Mouse (Mus musculus): ENCODE measurements around the gene Myo18a.

Gene Myo18a

DNA sequence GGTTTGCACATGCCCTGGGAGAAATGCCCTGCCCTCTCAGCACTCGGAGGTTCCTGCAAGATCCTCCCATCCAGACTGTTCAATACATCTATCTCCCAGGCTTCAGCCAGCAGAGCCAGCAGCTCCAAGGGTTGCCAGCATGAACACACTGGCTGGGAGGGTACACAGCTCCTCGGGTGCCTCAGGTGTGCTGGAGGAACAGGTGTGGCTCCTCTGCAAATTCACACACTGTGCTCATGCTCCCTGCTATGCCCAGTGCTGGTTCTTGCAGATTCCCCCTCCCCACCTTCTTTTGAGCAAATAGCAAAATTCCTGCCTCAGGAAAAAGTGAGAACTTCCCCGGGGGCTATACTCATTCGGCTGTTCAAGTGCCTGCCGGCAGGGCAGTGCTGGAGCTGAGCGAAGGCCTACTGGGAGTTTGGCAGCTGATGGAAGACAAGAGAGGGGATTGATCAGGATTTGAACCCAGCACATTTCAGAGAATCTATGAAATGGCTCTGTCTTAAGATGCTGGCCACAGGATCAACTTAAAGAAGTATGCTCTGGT lies 111.7 kb downstream of the Myo18a start:
- no peak for DNase-seq

DNA sequence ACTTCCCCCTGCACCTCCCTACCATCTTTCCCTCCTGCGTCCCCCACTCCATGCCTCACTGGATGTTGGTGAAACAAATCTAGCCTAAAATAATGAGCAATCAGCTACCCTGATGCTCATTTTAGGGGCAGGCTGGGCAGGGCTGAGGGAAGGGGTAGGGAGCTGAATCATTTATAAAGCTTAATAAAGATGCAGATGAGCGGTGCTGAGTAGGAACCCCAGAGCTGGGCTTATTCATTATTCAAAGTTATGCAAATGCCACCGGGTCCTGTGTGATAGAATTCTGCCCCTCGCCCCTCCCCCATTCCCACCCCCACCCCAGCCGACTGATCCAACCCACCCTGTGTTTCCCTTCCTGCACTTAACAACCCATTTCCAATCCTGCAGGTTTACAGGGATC lies 112.2 kb downstream of the Myo18a start:
- no peak for DNase-seq

DNA sequence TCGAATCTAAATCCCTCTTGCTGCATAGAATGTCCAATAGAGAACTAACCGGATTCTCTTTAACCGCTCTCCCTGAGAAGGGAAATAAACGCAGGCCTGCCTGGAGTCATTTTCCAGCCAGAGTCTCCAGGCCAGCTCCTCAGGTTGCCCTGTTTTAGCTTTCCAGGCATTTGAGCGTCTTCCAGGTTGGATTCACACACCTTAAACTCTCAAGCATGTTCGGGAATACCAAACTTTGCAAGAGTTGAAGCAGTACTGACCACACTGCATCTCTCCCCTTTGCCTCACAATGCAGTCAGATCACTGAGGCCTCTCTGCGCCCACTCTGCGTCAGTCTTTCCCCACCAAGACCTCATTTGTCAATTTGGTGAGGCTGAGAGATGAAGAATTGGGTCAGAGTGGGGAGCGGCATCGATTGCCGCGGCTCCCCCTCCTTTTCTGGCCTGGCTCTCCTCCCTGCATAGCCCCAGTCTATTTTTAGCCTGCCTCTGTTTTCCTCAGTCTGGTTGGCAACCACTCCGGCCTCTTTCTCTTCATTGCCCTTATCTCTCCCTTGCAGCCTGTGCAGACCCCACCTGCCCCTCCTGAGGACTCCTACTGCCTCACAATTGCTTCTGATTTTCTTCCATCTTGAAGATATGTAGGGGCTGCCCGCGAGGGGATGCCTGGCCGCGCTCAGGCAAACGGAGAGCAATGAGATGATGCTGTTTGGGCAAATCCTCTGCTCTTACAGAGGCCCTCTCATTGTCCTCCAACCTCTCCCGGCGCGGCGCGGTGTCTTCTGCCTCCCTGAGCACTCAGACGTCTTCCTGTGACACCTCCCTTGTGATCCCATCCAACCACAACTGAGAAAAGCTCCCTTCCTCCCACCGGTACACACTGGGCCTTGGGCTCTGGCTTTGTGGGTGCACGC lies 113.1 kb downstream of the Myo18a start:
- peak; percentile 76 for DNase-seq

DNA sequence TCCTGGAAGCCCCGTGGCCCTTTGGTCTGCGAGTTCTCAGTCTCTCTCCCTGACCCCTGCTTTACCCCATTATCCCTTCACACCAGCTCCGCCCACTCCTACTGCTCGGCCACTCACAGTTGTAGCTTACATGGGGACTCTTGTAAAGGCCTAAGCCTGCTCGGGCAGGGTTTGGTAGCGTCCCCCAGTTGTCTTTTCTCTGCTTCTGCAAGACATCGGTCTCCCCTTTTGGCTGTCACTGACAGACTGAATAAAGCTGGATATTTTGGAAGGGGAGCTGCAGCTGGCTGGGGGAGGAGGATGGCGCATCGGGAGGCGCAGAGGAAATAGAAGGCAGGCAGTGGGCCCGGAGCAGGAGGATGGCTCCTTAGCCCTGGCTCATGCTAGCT lies 113.7 kb downstream of the Myo18a start:
- DNase-seq: no peak

DNA sequence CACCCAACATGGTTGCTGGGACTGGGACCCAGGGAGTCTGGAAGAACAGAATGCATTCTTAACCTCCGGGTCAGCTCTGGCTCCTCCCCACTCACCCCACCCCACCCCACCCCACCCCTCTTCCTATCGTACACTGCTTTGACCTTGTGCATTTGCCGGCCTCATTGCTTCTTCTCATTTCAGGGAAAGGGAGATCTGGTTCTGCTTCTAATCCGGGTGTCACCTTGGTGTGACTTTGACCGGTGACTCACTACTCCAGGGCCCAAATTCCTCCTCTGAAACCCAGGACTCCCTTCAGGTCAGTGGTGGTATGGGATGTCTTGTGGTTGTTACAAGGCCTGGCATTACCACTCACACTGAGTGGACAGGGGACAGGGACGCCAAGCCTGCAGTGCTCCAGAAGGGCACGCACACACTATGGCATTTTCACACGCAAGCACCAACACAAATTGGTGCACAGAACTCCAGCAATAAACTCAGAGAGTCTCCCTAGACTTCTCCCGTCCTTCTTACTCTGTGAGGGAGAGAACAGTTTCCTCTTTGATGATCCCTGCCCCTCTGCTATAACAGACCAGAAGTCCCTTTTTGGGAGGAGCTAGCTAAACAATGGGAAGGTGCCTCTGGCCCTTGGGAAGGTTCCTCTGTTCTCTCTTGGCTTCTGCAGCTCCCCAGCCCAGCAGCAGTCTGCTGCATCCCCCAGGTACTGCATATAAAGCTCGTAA lies 121.6 kb downstream of the Myo18a start:
- DNase-seq: no peak

DNA sequence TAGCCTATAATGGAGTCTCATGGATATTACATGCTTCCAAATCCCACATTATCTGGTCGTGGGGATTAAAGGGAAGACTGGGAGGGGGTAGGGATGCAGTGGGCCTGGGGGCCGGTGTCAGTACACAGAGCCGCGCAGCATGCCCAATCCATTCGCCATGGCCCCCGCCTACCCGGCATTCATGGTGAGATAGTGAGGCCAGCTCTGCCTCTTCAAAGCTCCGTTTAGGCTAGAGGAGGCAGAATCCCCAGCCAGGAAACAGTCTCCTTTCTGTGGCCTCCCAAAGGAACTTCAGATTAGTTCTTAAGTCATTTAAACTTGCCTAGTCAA lies 122.2 kb downstream of the Myo18a start:
- no peak for DNase-seq

DNA sequence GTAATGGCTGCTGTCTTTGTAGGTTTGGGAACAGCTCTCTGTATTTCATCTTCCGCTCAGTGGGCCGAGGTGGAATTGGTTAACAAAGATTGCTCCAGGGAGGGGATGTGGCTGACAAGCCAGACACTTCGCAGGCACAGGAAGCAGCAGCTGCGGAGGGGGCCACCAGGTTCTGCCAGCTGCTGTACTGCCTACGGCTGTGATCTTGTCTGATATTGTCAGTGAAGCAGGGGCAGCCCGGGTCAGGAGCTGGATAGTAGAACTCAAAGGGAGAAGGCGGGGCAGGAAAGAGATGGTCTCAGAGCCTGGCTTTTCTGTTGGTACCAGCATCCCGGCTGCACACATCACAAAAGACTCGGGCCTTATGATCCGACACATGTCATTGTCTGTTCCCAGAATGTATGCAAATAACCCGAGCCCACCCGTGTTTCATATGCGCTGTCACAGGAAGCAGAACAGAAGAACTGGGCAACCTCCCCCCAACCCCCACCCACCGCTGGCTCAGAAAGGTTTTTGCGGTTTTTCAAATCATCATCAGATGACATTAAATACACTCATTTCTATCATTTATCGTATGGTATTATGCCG lies 124.4 kb downstream of the Myo18a start:
- no peak for DNase-seq

DNA sequence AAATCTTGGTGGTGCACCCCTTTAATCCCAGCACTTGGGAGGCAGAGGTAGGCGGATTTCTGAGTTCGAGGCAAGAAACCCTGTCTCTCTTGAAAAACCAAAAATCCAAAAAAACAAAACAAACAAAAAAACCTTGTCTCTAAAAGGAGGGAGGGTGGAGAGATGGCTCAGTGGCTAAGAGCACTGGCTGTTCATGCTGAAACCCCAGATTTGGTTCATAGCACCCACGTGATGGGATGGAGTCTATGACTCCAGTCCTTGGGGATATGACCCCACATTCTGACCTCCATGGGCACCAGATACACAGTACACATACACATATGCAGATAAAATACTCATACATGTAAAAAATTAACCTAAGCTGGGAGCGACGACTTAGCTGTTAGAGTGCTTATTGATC lies 125.8 kb downstream of the Myo18a start:
- no peak for DNase-seq

DNA sequence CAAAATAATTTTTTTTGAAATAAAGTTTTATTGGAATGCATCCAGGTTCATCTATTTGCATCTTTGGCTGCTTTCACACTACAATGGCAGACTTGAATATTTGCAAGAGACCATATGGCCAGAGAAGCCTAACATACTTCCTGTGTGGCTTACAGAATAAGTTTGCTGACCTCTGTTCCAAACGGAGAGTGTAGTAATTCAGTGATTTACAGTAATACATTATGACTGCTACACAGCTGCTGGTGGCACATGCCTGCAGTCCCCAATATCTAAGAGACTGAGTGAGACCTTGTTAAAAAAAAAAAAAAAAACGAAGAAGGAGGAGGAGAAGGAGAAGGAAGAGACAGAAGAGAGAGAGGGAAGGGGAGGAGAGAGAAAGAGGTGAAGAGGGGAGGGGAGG lies 126.4 kb downstream of the Myo18a start:
- no peak for DNase-seq

DNA sequence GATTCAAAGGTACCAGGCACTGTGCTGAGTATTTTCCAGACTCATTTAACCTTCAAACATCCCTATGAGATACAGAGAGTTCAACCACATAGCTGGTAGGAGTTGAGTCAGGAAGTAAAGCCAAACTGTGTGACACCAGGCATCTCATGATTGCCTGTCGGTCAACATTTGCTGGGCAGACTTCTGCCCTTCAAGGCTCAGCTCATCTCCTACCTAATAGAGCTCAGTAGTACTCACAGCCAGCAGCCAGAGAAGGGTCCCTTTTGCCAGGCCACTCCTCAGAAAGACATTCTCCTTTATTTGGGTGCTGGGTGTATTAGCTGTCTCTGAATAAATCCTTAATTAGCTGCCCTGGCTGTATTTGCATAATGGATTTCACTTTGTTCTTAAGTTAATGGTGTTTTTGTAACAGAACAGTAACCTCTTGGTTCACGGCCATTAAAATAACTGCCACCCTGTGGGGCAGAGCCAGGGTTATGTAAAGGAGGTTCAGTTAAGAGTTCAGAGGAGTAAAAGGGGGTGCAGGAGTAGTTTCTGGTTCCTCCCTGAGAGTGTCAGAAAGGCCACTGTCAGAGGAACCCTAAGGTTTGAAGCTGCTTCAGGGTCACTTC lies 127.7 kb downstream of the Myo18a start:
- DNase-seq: no peak

DNA sequence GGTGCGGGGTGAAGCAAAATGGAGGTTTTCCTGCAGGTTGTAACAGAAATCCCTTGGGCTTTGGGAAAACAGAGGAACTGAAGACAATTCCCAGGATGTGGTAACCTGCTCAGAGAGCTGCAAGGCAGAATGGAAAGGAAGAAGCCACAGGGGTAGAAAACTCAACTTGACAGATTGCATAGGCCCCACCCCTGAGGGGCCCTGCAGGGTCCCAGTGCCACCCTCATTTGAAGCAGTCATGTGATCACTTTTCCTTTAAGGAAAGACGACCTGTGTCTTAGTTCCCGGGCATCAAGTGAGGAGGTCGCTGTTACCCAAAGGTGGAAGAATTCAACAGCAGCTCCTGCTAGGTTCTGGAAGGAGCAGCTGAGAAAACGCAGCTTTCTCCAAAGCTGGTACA lies 129.8 kb downstream of the Myo18a start:
- no peak for DNase-seq

DNA sequence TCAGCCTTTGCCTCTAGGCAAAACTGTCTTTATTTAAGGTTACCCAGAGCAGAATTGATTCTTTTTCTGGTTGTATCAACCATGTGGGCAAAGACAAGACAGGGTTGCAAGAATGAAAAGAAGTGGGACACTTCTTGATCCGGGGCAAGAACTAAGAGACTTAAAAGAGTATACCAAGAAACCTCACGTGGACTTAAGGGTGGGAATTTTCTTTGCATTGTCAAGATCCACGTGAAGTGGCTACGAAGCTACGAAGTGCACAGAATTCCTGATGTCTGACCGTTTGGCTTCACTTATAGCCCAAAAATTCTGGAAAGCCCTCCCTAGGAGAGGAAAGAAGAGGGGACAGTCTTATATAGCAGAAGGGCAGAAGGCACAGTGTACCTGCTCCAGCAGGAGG lies 130.2 kb downstream of the Myo18a start:
- DNase-seq: no peak

DNA sequence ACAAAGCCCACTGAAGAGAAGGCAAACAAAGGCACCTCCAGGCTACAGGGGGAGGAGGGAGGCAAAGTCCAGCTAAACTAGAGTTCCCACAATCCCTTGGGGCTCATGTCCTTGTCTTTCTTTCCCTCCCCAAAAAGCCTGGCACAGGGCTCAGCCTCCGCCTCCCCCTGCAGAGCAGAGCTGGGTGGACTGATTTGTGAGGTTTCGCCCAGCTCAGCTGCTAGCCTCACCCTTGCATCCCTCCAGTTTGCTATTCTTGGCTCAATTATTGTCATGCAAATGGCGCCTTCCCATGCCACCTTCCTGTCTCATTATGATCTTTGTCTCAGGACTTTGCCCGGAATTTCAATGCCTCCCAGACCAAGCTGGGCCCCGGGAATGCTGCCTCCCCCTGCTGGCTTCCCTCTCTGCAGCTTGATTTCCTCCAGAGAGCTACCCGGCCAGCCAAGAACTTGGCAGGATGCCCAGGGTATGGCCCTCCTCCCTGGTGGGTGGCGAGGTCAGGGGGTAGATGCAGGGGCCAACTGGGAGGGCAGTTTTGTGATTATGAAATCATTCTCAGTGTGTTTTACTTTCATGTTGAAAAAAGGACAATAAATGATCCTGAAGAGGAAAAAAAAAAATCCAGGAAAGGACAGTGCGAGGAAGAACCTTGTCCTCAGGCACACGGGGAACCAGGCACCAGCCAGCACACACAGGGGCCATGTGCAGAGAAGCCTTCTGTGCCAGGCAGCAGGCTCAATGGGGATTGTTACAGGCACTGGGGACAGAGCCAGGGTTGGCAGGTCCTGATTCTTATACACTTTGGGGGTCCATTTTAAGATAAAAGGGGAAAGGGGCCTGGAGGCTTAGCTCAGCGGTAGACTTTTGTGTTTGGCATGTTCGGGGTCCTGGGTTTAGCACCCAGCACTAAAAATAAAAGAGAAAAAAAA lies 131.0 kb downstream of the Myo18a start, which contains the start of gene Pipox:
TSS of gene Pipox (minus strand) at position 310 of the 932 bp plus-strand sequence.
- DNase-seq: peak; percentile 91

DNA sequence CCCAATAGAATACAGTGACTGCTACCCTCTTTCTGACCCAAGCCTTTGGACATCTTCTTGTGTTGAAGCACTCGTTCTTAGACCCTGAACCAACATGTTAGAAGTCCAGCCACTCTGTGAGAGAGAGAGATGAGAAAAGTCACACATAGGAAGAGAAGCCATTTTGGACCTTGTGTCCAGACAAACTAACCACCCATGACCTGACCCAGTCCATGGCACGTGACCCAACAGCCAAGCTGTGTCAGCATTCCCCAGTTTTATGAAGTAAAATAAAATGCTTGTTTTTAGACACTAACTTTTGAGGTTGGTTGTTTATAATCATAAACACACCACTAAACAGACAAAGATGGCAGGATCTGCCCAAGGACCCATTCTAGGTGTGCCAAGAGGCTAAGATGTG lies 131.9 kb downstream of the Myo18a start:
- DNase-seq: no peak

DNA sequence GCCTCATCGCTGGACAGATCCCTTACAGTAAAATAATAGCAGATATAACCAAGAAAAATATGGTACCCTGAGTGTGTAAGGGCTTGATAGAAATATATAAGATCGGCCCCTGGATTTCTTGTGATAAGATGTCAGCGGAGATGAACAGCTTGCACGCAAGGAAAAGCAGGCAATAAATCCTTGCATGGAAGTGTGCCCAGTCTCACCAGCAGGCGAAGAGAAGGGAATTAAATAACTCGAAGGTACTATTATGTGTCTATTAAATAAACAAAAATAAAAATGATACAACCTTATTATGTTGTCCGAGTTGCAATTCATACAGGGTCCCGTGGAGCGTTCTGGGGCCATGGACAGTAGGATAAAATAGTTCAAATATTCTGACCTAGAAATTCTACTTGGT lies 133.0 kb downstream of the Myo18a start:
- DNase-seq: no peak

DNA sequence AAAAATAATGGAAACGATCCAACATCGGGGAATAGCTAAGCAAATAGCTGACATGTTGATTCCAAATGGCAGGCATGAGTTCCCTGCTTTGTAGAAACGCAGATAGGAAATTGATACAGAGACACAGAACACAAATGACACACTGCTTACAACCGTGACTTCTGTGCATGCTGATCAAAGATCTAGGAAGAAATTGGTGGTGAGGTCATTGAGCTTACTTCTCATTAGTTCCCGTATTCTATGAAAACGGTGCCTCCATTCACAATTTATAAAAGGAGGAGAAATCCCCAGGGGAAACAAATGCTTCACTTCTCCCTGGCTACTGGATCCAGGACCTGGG lies 133.4 kb downstream of the Myo18a start:
- no peak for DNase-seq

DNA sequence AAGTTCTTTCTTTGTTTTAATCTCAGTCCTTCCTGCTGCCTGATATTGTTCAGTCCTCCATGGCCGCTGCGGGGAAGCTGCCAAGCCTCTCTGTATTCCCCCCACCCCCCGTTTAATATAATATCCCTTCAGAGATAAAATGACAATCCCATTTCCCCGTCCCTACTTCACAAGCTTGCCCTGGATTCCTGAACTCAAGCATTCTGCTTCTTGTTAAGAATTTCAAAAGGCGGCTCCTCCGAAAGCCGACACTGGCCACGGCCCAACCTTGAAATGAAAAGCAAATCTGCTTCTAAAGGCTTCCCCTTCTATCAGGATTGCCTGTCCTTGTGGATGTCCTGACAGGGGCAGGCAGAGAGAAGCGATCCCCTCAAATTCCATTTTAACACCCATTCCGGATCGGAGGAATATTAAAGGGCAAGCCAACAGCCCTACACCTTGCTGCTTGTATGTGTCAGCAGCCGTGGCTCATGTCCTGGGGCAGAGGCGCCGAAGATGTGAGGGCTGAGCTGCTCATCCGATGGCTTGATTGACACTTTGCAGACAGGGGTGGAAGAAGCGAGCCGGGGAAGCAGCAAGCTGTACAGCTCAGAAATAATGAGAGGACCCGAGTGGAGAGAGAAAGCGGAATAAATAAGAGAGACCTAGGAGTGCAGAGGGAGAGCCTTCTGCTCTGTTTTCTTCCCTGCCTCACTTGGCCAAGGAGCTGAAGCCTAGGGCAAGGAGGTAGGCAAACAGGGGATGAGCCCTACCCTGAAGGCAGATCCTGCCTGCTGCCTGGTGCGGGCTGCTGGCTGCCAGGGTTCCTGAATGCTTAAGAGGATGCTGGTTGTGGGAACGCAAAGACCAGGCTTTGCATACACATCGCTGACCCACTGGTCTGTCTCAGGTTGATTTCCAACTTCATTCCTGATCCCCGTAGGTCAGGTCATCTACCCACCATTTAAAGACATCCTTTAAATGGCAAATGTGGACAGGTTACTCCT lies 134.1 kb downstream of the Myo18a start:
- DNase-seq: no peak

DNA sequence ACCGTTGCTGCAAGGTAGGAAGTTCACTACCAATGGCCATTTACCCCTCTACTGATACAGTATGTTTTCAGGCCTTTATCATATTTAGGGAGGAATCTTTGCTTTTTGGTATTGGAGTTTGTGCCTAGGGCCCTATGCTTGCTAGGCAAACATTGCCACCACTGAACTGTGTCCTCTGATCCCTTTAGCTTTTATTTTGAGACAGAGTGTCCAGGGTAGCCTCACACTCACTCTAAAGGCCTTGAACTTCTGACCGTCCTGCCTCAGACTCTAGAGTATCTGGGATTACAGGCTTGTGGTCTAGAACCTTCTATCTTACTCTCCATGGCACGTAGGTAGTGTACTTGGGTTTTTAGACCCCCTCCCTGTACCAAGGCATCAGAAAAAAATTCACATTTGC lies 137.1 kb downstream of the Myo18a start:
- no peak for DNase-seq

DNA sequence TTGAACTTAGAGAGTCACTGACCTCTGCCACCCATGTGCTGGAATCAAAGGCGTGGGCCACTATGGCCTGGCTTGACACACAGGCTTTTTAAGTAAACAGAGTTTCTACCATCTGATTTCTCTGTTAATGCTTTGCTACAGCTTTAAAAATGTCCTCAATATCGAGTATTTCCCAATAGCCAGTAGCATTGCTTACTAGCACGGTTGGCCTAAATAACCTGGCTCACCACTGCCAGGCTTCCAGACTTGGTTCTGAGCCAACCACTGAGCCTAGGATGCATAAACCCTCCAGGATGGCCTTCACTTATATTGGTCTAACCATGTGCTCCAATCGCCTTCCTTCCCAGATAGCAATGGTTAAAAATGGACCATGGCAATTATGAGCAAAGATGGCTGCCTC lies 137.7 kb downstream of the Myo18a start:
- DNase-seq: no peak

DNA sequence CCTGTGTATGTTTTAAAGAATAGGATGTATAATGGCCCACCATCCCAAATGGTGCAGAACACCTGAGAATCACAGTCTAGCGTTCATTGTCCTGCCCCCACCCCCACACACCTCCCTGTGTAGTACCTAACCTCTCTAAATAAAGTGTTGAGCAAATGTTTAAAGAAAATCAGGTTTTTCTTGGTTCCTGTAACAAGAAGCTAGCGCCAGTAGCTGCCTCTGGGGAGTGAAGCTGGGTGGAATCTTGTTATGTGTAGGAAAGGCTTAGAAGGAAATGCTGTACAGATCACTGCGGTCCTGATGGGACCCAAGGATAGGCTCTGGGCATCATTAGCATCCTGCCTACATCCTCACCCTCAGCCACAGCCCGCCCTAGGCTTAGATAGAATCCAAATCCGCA lies 138.3 kb downstream of the Myo18a start:
- DNase-seq: no peak

DNA sequence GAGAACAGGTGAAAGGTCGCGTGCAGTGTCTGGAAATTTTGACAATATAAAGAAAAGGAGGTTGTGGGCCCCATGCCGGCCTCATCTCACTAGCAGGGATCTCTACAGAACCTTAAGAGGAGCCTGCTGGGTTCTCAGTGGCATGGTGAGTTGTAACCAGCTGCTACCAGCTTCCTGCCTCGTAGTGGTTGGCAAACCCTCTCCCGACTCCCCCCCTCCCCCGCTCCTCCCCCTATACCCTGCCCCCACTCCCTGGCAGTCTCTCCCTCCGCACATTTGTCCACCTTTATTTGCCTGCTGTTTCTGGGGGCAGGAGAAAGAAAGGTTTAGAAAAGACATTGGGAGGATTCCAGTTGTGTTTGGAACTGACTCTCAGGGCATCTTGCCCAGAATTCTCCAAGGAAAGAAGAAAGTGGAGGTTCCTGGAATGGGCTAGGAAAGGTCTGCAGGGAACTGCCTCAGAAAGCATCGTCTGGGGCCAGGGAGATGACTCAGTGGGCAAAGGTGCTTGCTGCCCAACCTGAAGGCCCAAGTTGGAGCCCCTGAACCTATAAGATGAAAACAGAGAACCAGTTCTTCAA lies 138.8 kb downstream of the Myo18a start:
- no peak for DNase-seq
